Mouse (Mus musculus) cortical plate, adult 2 months (tissue): Measurements from ENCODE around the gene Foxp1.

ENCODE experiments used
- CTCF ChIP-seq: fragments of 200-500 bp; IDR thresholded peaks from 2 replicates; pipeline ENCODE4 v1.5.1; 2011; ENCODE audit warnings: mild to moderate bottlenecking, control low read depth, low read length; ENCODE audit not compliant: insufficient read depth; ENCODE audit errors: extremely low read depth
- POLR2A ChIP-seq: fragments of 200-500 bp; IDR thresholded peaks from 2 replicates; pipeline ENCODE4 v1.6.1; 2011; ENCODE audit warnings: mild to moderate bottlenecking, low read length, control low read depth; ENCODE audit not compliant: insufficient read depth; ENCODE audit errors: extremely low read depth

GRCm38 (mm10) chr6:99096105-99096775, 426.3 kb downstream of the Foxp1 start:
- TF ChIP-seq CTCF (no peak), POLR2A (no peak)
